In genomic region chr5:110498071-110498470, GRCm38 (mm10) we compare ENCODE assay signal across 16 mouse cellular contexts. TPM values are rescaled to one million over a fixed set of nuclear protein-coding genes. Genes with fewer than 3 reads are reported as not detected.
"Had no signal": no experiment of that assay in that cellular context is flagged by ENCODE, and none has a peak within 500 bp of the region (broad histone marks: within the 10 kb centered on the region; RNA-seq: fewer than 3 reads in every experiment).

No protein-coding gene starts in this region.

- H3K4me3 ChIP-seq: layer of hippocampus, adult 2 months; limb, embryonic 12.5 days; liver, embryonic 13.5 days; lung, embryonic 15.5 days; megakaryocyte, embryonic 14.5 days; midbrain, embryonic 13.5 days; myocyte; neural tube, embryonic 13.5 days had no signal

- ATAC-seq: liver, postnatal 0 days; midbrain, embryonic 13.5 days had no signal

- H3K36me3 ChIP-seq: limb, embryonic 12.5 days; liver, embryonic 13.5 days; lung, embryonic 15.5 days; midbrain, embryonic 13.5 days; neural tube, embryonic 13.5 days had no signal

- H3K9ac ChIP-seq: limb, embryonic 12.5 days; liver, embryonic 13.5 days; liver, postnatal 0 days; lung, embryonic 15.5 days; midbrain, embryonic 13.5 days; neural tube, embryonic 13.5 days had no signal

- H3K4me1 ChIP-seq: limb, embryonic 12.5 days; liver, embryonic 13.5 days; lung, embryonic 15.5 days; megakaryocyte, embryonic 14.5 days had no signal

- H3K9me3 ChIP-seq: limb, embryonic 12.5 days; liver, embryonic 13.5 days; lung, embryonic 15.5 days; megakaryocyte, embryonic 14.5 days; midbrain, embryonic 13.5 days; neural tube, embryonic 13.5 days had no signal

- H3K27me3 ChIP-seq: lung, embryonic 15.5 days; midbrain, embryonic 13.5 days; neural tube, embryonic 13.5 days had no signal

- DNase-seq: kidney, adult 9 months; kidney, postnatal 4 days; liver; liver, embryonic 13.5 days; liver, postnatal 0 days; right cerebral cortex, postnatal 25 days had no signal

- H3K27ac ChIP-seq: kidney, postnatal 0 days; layer of hippocampus, adult 2 months; limb, embryonic 12.5 days; liver, embryonic 13.5 days; lung, embryonic 15.5 days; macrophage; midbrain, embryonic 13.5 days; neural tube, embryonic 13.5 days; stomach, postnatal 0 days had no signal

- H3K4me2 ChIP-seq: limb, embryonic 12.5 days; liver, embryonic 13.5 days; lung, embryonic 15.5 days; midbrain, embryonic 13.5 days; neural tube, embryonic 13.5 days had no signal

RNA-seq across cellular contexts. Expression of gene Galnt9, which starts 46.1 kb away (rescaled TPM):
- polyA plus RNA-seq: liver, embryonic 13.5 days had no signal
